Mouse (Mus musculus): ENCODE data around the gene Sohlh2.

Gene Sohlh2

GRCm38 (mm10) chr3:55207665-55208064 is 25.8 kb downstream of the Sohlh2 start:
- DNase-seq (ENCODE audit: low spot score) = no peak

GRCm38 (mm10) chr3:55212254-55212653 is 30.4 kb downstream of the Sohlh2 start:
- no peak for DNase-seq (ENCODE audit: low spot score)

- DNase-seq (ENCODE audit: low spot score) = no peak
These were observed 32.0 kb downstream of the Sohlh2 start for GRCm38 (mm10) chr3:55213785-55214184.

- no peak for DNase-seq (ENCODE audit: low spot score)
These were observed 32.6 kb downstream of the Sohlh2 start for GRCm38 (mm10) chr3:55214413-55214812.

- no peak for DNase-seq (ENCODE audit: low spot score)
These were observed 40.7 kb downstream of the Sohlh2 start for GRCm38 (mm10) chr3:55222502-55222901.

GRCm38 (mm10) chr3:55223862-55224261 is 42.0 kb downstream of the Sohlh2 start:
- no peak for DNase-seq (ENCODE audit: low spot score)

GRCm38 (mm10) chr3:55226501-55227213 is 44.8 kb downstream of the Sohlh2 start:
- DNase-seq (ENCODE audit: low spot score) = no peak

- DNase-seq (ENCODE audit: low spot score) = no peak
These were observed 45.4 kb downstream of the Sohlh2 start for GRCm38 (mm10) chr3:55227214-55227581.

- DNase-seq (ENCODE audit: low spot score) = no peak
These were observed 60.0 kb downstream of the Sohlh2 start, which contains the start of gene Dclk1 for GRCm38 (mm10) chr3:55241730-55242421. TSS of gene Dclk1 (plus strand) at chr3:55242364.

GRCm38 (mm10) chr3:55242422-55243055 is 60.7 kb downstream of the Sohlh2 start:
- peak; percentile 67 for DNase-seq (ENCODE audit: low spot score)

- no peak for DNase-seq (ENCODE audit: low spot score)
These were observed 61.2 kb downstream of the Sohlh2 start for GRCm38 (mm10) chr3:55243056-55243471.

GRCm38 (mm10) chr3:55244087-55244486 is 62.3 kb downstream of the Sohlh2 start:
- no peak for DNase-seq (ENCODE audit: low spot score)

- DNase-seq (ENCODE audit: low spot score) = no peak
These were observed 64.9 kb downstream of the Sohlh2 start for GRCm38 (mm10) chr3:55246618-55247272.

GRCm38 (mm10) chr3:55248048-55248447 is 66.2 kb downstream of the Sohlh2 start:
- DNase-seq (ENCODE audit: low spot score) = no peak

GRCm38 (mm10) chr3:55248508-55248907 is 66.7 kb downstream of the Sohlh2 start:
- DNase-seq (ENCODE audit: low spot score) = no peak

GRCm38 (mm10) chr3:55250631-55251030 is 68.8 kb downstream of the Sohlh2 start:
- DNase-seq (ENCODE audit: low spot score) = no peak

Measured in ovary, postnatal 36 days (tissue).